Mouse (Mus musculus) midbrain, embryonic 11.5 days (tissue): ENCODE measurements around the gene Clec18a. TPM values are rescaled to one million over a fixed set of nuclear protein-coding genes. Genes with fewer than 3 reads are reported as not detected.
"Not testable (repeated sequence)": the region's sequence is repeated elsewhere in the genome, so short reads cannot be mapped to it uniquely, and the experiment has no call there.

Experiments
- ATAC-seq: fragments of 200-750 bp; cut with Nextera tagmentation; 2 replicates; pipeline ENCODE4 v1.8.0; 2017; ENCODE audit warnings: moderate TSS enrichment, moderate library complexity; ENCODE audit not compliant: low FRiP score
- DNase-seq: peaks from one replicate; pipeline ENCODE4 v3.0.0; 2015; ENCODE audit warnings: low spot score; ENCODE audit errors: missing footprints
- H3K27ac ChIP-seq: fragments of 300-500 bp; sonication (generic); 2 replicates; pipeline ENCODE4 v1.5.1; 2014; ENCODE audit warnings: low read depth, low read length
- H3K27me3 ChIP-seq: fragments of 300-500 bp; sonication (generic); 2 replicates; pipeline ENCODE4 v1.6.1; 2014; ENCODE audit warnings: mild to moderate bottlenecking, low read length, moderate library complexity, mixed read lengths; ENCODE audit not compliant: control insufficient read depth, insufficient read depth
- H3K36me3 ChIP-seq: fragments of 300-500 bp; sonication (generic); 2 replicates; pipeline ENCODE4 v1.6.1; 2014; ENCODE audit warnings: mild to moderate bottlenecking, low read length, moderate library complexity, mixed read lengths; ENCODE audit not compliant: control insufficient read depth, insufficient read depth
- H3K4me1 ChIP-seq: fragments of 300-500 bp; sonication (generic); 2 replicates; pipeline ENCODE4 v1.6.1; 2014; ENCODE audit warnings: low read length; ENCODE audit not compliant: control insufficient read depth, insufficient read depth
- H3K4me2 ChIP-seq: fragments of 300-500 bp; sonication (generic); 2 replicates; pipeline ENCODE4 v1.6.1; 2014; ENCODE audit warnings: mild to moderate bottlenecking, moderate library complexity
- H3K4me3 ChIP-seq: fragments of 300-500 bp; sonication (generic); 2 replicates; pipeline ENCODE4 v1.5.1; 2014; ENCODE audit warnings: low read depth, low read length
- H3K9ac ChIP-seq: fragments of 300-500 bp; sonication (generic); 2 replicates; pipeline ENCODE4 v1.6.1; 2014; ENCODE audit warnings: low read length
- H3K9me3 ChIP-seq: fragments of 300-500 bp; sonication (generic); 2 replicates; pipeline ENCODE4 v1.6.1; 2016; ENCODE audit warnings: low read length; ENCODE audit not compliant: control insufficient read depth
- WGBS: fragments of 180-500 bp; shearing (Covaris S2); extraction: QIAGEN DNeasy Blood & Tissue Kit; methylation state at CpG from one replicate; pipeline ENCODE4 v1.1.7; 2014; 5-methylcytosine and 5-hydroxymethylcytosine counted together
- polyA plus RNA-seq: library from polyadenylated mRNA; unstranded; fragments of >200 nt; fragmentation: Nextera tagmentation; extraction: Ambion mirVana; gene quantifications from 2 replicates; pipeline ENCODE4 v1.2.1, GENCODE M21; 2014

Clec18a gene
- polyA plus RNA-seq, 1 experiment from 2014 or later = 0.77 TPM

GRCm38 (mm10) chr8:111081580-111082258 is 10.5 kb downstream of the Clec18a start:
- Histone ChIP-seq H3K9me3 (no peaks in the 10 kb centered on the region), H3K4me1 (peaks cover 10% of the 10 kb centered on the region), H3K36me3 (no peaks in the 10 kb centered on the region), H3K27me3 (no peaks in the 10 kb centered on the region), H3K27ac (no peak overlapping the region), H3K4me3 (no peak overlapping the region), H3K9ac (no peak overlapping the region), H3K4me2 (no peak overlapping the region)
- 28% methylated on average over 12 of the region's 12 CpGs for WGBS
- ATAC-seq (peak; percentile 59; the same call in 1 of the 2 replicates), DNase-seq (no peak)

- H3K4me3 ChIP-seq = no peak overlapping the region
- ATAC-seq (no peak), DNase-seq (no peak)
- H3K27ac ChIP-seq = no peak overlapping the region
- H3K9ac ChIP-seq = 0 out of 2 replicates have a peak overlapping the region, but pooled peaks have one; percentile 20
- no peaks in the 10 kb centered on the region for H3K36me3 ChIP-seq
- H3K9me3 ChIP-seq = no peaks in the 10 kb centered on the region
- peaks cover 10% of the 10 kb centered on the region for H3K4me1 ChIP-seq
- no peaks in the 10 kb centered on the region for H3K27me3 ChIP-seq
- no peak overlapping the region for H3K4me2 ChIP-seq
- WGBS = 20% methylated on average over 6 of the region's 6 CpGs
Measured at GRCm38 (mm10) chr8:111079861-111080271, 12.4 kb downstream of the Clec18a start.

DNA sequence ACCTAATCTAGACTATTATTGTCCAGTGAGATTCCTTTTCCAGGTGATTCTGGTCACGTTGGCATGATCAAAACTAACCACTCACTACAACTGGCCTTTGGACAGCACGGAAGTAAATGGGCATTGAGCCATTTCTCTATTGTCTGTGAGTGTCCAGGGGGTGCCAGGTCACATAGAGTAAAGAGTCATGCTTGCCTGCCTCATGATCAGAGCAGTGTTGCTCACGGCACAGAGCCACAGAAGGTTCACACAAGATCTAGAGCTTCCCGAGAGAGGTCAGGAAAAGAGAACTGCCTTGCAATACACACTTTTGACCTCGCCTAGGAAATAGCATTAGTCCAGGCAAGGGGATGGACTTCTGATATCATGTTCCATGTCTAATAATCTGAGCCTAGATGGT is 12.8 kb downstream of the Clec18a start:
- Histone ChIP-seq H3K27me3 (no peaks in the 10 kb centered on the region), H3K9ac (0 out of 2 replicates have a peak overlapping the region, but pooled peaks have one; percentile 20), H3K4me1 (peaks cover 10% of the 10 kb centered on the region), H3K4me3 (no peak overlapping the region), H3K36me3 (no peaks in the 10 kb centered on the region), H3K27ac (no peak overlapping the region), H3K9me3 (no peaks in the 10 kb centered on the region), H3K4me2 (no peak overlapping the region)
- WGBS = 61% methylated on average over 5 of the region's 5 CpGs
- ATAC-seq (no peak), DNase-seq (no peak)

- Histone ChIP-seq H3K4me1 (peaks cover 5% of the 10 kb centered on the region), H3K9me3 (no peaks in the 10 kb centered on the region), H3K27me3 (no peaks in the 10 kb centered on the region), H3K4me3 (no peak overlapping the region), H3K4me2 (no peak overlapping the region), H3K27ac (no peak overlapping the region), H3K9ac (no peak overlapping the region), H3K36me3 (no peaks in the 10 kb centered on the region)
- ATAC-seq (no peak), DNase-seq (no peak)
- 78% methylated on average over 3 of the region's 3 CpGs for whole genome bisulfite sequencing
Measured at GRCm38 (mm10) chr8:111075926-111076325, 16.3 kb downstream of the Clec18a start.

DNA sequence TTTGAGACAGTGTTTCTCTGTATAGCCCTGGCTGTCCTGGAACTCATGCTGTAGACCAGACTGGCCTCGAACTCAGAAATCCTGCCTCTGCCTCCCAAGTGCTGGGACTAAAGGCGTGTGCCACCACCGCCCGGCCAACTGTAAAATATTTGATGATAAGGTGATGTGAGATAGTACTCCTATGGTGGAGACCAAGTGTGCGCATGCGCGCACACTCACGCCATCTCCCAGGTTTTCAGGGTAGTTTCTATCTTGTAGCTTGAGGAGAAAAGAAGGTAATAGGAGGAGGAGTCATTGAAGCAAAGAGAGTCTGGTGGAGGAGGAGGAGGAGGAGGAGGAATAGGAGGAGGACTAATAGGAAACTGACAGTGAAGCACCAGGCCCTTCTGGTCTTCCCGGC is 23.6 kb downstream of the Clec18a start:
- not testable (repeated sequence) for H3K4me3 ChIP-seq, H3K27me3 ChIP-seq, ATAC-seq, H3K27ac ChIP-seq, H3K9me3 ChIP-seq, H3K4me1 ChIP-seq, DNase-seq, H3K36me3 ChIP-seq, H3K4me2 ChIP-seq, H3K9ac ChIP-seq
- WGBS = 96% methylated on average over 9 of the region's 9 CpGs

DNA sequence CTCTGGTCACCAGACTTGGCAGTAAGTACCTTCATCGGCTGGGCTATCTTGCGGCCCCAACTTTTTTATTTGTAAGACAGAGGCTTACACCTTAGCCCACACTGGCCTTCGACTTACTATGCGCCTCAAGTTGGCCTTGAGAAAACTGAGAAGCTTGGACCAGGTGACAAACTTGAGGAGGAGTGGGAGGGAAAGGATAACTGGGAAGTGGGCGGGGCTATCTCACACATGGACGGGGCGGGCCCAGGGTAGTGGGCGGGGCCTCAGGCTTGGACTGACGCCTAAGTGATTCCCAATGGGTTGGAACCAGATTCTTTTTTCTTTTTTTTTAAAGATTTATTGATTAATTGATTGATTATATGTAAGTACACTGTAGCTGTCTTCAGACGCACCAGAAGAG is 24.8 kb downstream of the Clec18a start:
- WGBS = 31% methylated on average over 10 of the region's 10 CpGs
- ATAC-seq = no peak
- H3K27ac ChIP-seq = no peak overlapping the region
- H3K27me3 ChIP-seq = no peaks in the 10 kb centered on the region
- H3K4me1 ChIP-seq = no peaks in the 10 kb centered on the region
- H3K4me3 ChIP-seq = no peak overlapping the region
- DNase-seq = peak; percentile 75
- H3K9me3 ChIP-seq = no peaks in the 10 kb centered on the region
- no peak overlapping the region for H3K9ac ChIP-seq
- H3K4me2 ChIP-seq = no peak overlapping the region
- no peaks in the 10 kb centered on the region for H3K36me3 ChIP-seq

- ATAC-seq = no peak
- no peak overlapping the region for H3K9ac ChIP-seq
- H3K9me3 ChIP-seq = no peaks in the 10 kb centered on the region
- H3K27ac ChIP-seq = no peak overlapping the region
- DNase-seq = peak; percentile 68
- H3K4me2 ChIP-seq = no peak overlapping the region
- H3K36me3 ChIP-seq = no peaks in the 10 kb centered on the region
- 61% methylated on average over 4 of the region's 4 CpGs for WGBS
- no peaks in the 10 kb centered on the region for H3K27me3 ChIP-seq
- H3K4me3 ChIP-seq = no peak overlapping the region
- no peaks in the 10 kb centered on the region for H3K4me1 ChIP-seq
Measured at GRCm38 (mm10) chr8:111066308-111066707, 25.9 kb downstream of the Clec18a start.

DNA sequence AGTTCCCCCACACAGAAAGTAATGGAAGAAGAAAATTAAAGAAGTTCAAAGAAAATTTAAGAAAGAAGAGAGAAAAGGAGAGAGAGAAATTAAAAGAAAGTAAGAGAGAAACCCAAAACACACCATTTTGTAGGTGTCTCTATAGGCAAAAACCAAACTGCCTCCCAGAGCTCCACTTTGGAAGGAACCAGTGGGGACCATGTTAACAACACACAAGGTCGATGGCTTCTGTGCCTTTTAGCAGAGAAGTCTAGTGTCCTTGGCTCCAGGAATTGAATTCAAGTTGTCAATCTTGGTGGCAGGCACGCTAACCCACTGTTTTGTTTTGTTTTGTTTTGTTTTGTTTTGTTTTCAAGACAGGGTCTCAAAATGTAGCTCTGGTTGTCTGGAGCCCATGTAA is 29.3 kb downstream of the Clec18a start:
- ATAC-seq = no peak
- 50% methylated on average over 2 of the region's 2 CpGs for WGBS
- Histone ChIP-seq H3K4me1 (peaks cover 2% of the 10 kb centered on the region; the same call in 1 of the 2 replicates), H3K9me3 (no peaks in the 10 kb centered on the region), H3K27ac (no peak overlapping the region), H3K9ac (no peak overlapping the region), H3K27me3 (no peaks in the 10 kb centered on the region), H3K4me2 (peak overlapping the region; percentile 53; the same call in 1 of the 2 replicates), H3K36me3 (no peaks in the 10 kb centered on the region), H3K4me3 (no peak overlapping the region)
- DNase-seq = peak; percentile 87

DNA sequence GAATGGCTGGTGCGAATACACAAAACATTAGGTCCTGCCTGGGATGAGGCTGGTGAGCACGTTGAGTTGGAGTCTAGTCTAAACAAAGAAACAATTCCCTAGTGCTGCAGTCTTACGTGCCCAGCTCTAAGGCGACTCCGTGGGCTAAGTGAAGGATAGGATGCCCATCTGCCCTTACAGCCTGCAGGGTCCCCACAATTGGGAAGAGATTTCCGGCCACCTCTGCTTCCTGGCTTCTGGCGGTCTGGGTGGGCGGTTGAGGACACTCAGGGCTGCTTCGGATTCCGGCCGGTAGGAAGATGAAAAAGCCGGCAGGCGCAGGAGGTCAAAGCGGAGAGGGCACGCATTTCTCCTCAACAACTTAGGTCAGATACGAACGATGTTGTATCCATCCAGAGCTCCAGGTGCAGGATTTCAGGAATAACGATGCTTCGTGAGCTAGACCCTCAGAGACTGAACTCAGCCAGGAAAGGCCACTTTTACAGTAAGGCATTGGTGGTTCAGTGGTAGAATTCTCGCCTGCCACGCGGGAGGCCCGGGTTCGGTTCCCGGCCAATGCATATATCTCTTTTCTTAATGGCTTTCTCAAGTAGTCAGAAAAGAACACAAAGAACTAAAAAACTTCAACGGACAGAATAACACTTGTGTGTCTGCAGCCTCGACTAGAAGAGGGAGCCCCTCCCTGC is 30.0 kb downstream of the Clec18a start:
- Histone ChIP-seq H3K4me1 (peaks cover 8% of the 10 kb centered on the region), H3K36me3 (no peaks in the 10 kb centered on the region), H3K9me3 (no peaks in the 10 kb centered on the region), H3K4me2 (peak overlapping the region; percentile 53), H3K27me3 (no peaks in the 10 kb centered on the region), H3K27ac (peak overlapping the region; percentile 26; the same call in 1 of the 2 replicates), H3K9ac (peak overlapping the region; percentile 14), H3K4me3 (peak overlapping the region; percentile 34)
- peak; percentile 86 for ATAC-seq
- under 1% methylated on average over 27 of the region's 27 CpGs for WGBS
- peak; percentile 100 for DNase-seq
